Mouse (Mus musculus) thymus, postnatal 0 days (tissue): ENCODE data around the gene Galntl6. TPM values are rescaled to one million over a fixed set of nuclear protein-coding genes. Genes with fewer than 3 reads are reported as not detected.

Source experiments
- DNase-seq: peaks from one replicate; pipeline ENCODE4 v3.0.0-alpha.2; 2015; ENCODE audit warnings: low spot score
- polyA plus RNA-seq: library from polyadenylated mRNA; unstranded; fragments of >200 nt; fragmentation: Nextera tagmentation; extraction: Ambion mirVana; gene quantifications from 2 replicates; pipeline ENCODE4 v1.2.1, GENCODE M21; 2015

Gene Galntl6
- polyA plus RNA-seq, 1 experiment from 2014 or later, result not detected

DNA sequence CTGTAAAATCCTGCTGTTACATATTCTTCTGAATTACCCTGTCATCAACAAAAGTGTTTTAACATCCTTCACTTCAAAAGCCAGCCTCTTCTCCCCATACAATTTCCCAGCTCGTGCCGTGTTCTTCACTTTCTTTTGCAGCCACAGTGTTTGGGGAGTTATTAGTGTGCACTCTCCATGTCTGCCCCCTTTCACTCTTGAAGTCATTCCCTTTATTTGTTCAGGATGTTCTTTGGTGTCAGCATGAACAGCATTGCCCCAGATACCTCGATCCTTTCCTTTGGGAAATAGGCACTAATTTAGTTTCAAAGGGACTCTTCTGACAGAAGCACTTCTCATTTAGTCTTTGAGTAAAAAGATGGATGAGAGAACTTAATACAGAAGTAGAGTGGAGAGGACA, 939.6 kb downstream of the Galntl6 start:
- DNase-seq, result no peak

DNA sequence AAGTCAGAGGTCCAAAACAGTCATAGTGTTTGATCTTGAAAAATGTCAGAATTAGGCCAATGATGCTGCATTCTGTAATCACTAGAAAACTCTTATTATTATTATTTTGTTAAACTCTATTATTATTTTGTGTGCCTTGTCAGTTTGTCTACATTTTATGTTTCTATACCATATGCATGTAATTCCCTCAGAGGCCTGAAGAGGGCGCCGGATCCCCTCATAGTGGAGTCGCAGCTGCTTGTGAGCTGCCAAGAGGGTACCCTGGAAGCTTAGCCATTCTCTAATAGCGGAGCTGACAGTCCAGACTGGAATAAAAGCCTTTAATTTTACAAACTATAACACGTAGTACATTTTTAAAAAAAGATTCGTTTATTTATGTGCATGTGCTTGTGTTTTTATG, 945.8 kb downstream of the Galntl6 start:
- DNase-seq, result no peak

DNA sequence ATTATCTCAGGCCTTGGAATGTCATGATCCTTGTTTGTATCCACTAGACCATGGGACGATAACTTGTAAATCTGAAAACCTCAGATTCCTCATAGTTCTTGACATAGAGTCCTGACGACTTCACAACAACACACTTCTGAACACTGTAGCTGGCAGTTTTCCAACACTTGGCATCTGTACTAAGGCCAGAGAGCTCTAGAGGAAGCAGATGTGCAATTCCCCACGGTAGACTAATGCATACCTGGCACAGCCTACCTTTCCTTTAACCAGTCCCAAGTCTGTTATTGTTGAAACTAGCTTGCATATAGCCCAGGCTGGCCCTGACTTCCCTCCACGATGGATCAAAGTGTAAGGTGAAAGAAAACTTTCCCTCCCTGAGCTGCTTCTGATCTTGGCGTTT, 946.9 kb downstream of the Galntl6 start:
- no peak for DNase-seq

DNA sequence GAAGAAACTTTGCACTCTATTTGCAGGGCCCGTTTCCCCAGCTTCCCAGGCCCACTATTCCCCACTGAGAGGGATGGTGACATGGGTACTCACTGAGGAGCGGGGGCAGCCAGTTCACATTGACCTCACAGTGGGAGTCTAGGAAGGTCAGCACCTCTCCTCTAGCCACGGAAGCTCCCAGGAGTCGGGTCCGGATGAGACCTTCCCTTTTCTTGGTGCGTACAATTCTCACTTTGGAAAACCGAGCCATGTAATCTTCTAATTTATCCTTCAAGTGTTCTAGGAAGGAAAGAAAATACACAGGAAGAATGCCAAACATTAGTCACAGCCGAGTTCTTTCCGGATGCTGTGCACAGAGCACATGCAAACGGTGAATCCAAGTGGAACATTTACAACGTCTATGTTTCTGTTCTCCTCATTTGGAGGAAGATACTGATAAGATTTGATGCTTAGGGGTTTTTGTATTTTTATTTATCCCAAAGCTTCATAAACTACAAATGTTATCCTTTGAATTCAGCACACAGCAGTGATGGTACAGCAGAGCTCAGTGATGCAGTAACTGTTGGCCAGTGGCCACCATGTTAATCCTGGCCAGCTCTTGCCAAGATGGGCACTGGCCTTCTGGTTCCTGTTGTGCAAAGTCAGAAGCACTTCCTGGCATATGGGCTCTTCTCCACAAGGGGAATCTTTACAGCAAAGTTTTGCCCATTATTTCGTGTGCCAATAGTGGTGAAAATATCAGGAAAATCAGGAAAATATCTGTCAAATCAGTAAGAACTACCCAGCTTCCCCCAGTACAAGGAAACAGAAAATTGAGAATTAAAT, 949.9 kb downstream of the Galntl6 start:
- DNase-seq, result no peak

DNA sequence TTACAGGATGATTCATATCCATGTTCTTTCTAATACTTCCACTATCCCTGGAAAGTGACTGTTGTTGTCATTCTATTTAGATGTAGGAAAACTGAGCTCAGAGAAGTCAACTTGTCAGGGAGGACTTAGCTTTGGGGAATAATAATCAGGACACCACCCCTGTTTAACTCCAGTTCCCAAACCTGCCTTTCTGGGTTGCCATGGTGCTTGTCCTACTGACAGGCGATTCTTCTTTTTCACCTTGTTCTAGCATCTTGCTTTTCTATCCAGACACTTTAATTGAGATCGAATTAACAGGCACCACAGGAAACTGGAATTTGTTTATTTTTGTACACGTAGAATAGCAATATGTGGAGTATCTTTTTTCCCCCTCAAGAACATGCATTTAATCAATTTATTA, 953.3 kb downstream of the Galntl6 start:
- DNase-seq, result no peak

DNA sequence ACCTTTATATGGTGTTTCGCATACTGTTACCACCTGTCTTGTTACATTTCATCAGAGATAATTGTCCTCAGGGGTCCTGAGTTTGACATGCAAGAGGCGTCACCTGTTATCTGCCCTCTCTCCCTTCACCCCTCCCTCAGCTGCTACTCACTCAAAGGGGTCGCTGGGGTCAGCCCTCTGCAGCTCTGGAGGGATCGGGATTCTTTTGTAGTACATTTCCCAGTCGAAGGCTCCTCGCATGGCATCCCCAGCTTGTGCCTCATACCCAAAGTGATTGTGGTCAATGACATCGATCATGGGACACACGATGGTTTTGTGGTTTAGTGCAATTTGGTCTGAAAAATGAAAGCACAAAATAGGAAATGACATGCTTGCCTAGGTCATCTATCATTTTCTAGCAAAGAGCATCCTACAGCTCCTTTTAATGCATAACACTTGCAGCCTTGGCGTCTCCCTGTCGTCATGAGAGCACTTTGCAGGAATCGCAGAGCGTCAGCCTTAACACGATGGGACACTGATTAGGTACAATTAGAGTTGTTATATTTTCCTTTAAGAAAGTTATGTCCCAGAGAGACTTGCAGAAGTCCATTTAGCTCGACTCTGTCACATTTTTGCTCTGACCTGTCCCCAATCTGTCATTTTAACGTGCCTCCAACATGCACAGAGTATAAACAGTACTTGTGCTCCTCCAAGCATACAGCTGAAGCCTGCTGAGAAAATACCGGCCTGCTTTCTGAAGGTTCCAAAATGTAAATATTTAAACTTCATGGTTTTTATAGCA, 954.1 kb downstream of the Galntl6 start:
- no peak for DNase-seq

DNA sequence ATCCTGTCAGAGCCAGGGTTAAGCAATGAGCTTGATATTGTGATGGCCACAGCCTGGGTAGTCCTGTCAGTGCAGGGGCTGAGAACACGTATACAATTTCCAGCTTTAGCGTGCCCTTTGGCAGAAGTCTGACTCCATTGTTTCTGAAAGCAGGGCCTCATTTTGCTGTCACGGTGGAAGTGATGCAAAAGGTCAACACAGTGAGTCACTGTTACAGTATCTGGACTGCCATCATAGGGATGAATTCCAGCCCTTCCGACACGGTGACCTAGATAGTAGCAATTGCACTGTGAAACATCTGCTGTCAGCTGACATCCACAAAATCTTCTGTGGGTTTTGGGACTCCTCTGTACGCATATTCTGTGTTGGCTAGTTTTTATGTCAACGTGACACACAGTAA, 956.9 kb downstream of the Galntl6 start:
- DNase-seq, result no peak

DNA sequence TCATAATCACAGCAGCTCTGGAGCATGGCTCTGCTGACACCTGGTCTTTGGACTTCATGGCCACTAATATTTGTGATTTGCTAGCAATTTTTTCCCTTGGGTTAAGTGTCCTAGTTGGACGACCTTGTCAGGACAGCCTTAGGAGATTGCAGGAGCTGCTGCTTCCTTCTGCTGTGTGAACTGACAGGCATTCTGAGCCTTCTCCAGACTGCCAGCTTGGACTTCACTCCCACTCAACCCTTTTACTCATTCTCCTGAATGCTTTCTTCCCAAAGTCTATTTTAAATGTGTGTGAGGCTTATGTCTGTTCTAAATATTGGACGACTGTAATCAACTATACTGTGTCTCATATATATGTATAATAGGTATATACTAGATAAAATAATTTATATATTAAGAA, 971.3 kb downstream of the Galntl6 start:
- DNase-seq, result no peak

DNA sequence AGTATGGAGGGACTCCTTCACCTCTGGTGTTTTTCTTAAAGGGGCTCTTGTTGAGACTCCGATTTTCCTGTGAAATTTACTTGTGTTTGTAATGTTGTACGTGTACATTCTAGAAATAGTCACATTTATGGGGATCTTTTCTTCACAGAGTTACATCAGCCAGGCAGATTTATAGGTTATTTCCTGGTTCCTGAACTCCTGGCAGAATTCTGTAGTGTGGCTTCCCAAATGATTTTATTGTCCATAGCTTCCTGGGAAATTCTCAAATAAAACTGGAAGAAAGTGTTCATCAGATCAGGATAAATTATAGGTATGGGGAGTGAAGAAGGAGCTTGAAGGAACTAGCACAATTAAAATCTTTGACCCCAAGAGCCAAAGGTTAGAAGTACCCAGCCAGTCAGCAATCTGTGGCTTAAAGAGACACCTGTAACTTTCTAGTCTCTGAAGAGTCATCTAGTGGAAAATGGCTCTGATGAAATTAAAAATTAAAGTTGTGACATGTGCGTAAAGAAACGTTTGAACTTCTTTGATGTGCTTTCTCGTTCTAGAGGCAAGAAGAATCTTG, 972.5 kb downstream of the Galntl6 start:
- DNase-seq, result no peak

DNA sequence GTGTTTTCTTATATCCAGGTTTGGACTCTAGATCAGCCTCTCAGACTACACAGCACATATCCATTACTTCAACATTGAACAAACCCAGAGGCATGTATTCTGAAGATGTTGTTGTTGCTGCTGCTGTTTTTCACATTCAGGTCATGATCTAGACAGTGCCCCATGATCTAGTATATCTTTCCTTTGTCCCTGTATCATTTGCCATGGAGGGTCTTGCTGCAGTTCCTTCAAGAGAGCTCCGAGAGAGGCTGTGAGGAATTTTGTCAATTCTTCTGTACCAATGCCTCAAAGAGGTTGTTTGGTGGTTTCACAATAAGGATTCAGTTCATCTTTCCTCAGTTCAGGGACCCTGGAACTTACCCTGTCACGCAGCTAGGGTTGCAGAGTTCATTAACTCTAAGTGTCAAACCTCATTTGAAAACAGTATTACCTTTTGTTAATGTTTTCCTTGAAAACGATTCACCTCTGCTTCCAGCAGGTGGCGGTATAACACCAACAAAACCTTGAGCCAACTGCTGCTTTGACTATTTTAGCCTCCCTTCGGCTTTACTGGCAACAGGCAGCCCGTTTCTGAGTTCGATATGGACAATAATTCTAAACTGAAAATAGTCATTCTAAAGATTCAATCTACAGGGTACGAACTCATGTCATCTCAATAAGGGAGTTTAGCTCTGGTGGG, 973.1 kb downstream of the Galntl6 start:
- DNase-seq, result peak; percentile 16

DNA sequence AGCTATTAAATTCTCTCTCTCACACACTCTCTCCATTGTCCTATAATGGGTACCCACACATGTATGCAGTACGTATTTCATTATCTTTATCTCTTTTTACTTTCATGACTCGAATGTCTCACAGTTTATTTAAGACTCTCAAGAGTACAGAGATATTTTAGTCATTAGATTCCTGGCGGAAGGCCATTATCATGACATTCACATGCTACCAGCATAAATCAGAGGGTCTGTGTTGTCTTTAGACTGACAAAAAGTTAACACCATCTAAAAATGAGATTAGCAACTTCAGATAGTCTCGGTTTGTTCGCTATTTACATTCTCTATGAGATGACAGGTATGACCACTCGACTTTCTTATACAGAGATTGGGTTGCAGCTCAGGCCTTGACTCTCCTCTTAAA, 985.4 kb downstream of the Galntl6 start:
- no peak for DNase-seq

DNA sequence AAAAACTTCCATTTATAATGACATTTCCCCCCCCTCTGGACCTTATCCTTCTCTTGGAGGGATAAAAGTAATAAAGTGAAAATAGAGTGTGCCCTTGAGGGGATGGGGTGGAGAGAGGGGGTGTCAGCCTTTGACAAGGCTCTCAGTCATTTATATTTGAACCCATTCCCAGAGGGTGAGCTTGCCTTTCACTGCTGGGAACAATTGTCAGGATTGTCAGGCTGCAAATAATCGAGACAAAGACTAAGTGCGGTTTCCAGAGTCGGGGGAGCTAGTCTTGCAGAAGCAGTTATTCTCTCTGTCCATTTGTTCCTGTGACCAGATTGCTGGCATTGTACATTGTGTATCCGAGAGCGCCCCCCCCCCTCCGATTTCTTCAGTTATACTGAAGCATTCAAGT, 988.9 kb downstream of the Galntl6 start:
- no peak for DNase-seq

DNA sequence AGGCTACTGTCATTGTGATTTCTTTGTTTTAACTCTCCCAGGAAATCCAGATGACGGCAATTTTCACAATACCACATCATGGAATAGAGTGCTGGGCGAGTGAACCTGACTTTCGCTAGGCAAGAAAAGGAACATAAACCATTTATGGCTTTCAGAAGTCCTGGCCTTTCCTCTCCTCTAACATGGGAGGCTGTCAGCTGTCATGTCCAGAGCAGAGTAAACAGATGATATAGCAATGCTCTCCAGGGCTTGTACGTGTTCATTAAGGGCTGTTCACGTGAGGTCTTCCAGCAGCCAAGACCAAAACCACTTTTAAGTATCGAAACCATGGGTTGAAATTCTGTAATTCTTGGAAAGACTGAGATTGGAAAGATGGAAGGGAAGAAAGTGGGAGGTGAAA, 989.3 kb downstream of the Galntl6 start:
- no peak for DNase-seq

DNA sequence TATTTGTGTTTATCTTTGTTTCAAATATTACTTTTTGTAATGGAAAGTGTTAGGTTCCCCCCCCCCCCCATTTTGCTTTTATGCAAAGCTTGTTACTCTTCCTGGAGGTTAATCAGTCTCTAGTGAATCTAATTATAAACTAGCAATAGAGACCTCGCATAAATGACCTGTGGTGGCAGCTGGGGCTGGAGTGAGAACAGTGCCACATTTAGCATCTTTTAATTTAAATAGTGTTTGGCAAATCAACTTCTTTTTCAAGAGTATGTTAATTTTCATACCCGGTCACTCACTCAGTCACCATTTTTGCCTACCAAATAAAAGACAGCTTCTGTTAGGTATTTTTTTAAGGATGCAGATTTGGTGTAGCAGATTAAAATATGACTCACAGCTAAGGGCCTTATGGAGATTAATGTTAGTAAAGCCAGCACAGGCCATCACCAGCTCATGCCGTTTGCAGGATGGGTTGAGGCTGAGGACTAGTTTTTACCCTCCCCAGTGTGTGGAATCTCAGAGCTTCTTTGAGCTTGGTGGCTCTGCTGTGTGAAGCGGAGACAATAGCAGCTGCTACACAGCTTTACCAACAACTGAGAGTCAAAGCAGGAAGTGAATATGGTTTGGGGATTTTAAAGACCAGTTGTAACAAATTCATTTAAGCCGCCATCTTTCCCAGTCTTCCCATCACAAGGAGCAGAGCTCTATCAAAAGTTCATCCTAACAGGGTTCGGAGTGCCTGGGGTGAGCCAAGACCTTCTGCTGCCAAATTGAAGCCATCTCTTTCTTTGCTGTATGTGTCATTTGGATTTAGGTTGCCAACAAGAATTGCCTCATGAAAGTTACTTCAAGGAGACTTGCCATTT, 990.0 kb downstream of the Galntl6 start:
- no peak for DNase-seq

DNA sequence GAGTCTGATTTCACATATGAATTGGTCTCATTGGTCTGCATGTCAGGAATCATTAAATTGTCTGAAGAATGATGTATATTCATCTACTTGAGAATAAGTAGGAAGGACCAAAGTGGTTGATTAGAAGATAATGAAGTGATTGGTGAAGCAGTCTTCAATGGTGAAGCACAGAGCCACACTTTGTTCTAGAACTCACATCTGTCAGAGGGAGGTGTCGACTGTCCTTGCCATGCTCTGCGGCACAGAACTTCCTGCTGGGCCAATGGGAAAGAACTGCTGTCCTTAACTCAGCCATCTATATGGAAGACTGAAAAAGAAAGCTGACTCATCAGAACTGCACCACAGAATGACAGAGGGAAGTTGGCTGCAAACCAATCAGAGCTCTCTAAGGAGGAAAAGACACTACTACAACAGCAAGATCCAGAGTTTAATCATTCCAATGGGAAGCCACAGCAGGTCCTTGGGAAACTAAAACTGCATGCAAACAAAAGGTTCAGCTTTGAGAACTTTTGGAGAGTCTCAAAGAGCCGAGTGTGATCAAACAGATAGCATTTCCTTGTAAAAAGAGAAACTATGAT, 992.0 kb downstream of the Galntl6 start:
- DNase-seq, result no peak

DNA sequence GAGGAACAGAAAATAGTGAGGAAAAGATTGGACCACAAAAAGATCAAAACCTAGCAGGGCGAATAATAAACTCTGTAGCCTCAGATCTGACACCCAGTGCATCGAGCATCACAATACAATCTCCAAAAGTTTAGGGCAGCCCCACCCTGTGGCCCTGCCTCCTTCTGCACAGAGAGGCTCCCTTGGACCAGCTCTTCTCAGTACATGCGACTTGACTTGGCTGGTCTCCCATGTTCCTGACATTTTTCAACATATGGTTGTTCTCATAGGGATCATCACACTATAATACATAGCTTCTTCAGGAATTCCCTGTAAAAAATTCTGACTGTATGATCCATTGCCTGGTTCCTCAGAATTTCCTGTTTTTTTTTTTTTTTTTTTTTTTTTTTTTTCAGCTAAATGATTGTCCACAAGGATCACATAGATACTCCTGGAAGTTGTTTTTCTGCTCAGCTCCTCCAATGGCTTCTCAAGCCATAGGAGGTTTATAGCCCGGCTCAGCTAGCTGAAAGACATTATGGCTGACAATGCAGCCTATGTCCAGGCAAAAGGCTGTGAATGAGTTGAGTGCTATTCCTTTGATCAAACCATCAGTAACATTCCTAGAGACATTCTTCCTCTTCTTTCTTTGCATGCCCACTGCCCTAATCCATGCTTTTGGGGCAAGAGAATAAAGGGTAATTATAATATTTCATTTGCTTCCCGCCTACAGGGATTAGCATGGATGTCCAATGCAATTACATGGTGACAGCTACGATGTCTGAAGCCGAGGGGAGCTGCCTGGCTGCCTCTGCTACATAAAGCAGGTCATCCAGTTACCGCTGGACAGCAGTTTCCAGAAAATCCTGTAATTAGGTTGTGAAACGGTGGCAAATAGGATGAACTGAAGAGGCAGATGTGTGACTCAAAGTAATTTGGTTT, 993.5 kb downstream of the Galntl6 start:
- no peak for DNase-seq

DNA sequence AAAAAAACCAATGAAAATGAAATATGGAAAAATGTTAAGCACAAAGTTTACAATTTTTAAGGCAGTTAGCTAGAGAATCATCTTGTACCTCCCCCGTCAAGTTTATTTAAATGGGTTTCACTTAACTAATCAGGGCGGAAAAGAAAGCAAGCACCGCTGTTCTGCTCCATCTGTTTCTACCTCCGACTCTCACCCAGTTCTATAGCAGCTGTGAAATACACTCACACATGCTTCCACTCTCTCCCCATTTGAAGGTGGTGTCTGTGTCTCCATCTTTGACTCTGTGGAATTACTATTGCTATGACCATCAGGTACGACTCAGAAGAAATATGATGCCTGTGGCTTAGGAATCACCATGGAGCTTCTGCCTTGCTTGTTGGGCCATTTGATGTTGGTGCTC, 1019.1 kb downstream of the Galntl6 start:
- DNase-seq, result no peak

DNA sequence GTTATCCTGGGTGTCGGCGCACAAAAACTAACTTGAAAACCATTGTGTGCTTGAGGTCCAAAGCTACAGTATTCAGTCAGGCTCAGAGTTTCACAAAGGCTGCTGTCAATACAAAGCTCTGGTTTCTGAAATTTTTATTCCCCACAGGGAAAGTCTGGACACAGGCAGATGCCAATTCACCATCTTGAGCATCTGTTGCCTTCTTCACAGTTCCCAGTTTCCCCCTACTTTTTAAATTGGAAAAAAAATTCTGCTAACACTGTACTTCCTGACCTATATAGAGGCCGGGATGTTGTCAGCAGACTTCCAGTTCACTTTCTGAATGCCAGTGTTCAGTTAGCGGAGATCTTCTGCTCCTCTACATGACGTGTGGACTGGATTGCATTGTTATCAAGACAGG, 1020.3 kb downstream of the Galntl6 start:
- no peak for DNase-seq

DNA sequence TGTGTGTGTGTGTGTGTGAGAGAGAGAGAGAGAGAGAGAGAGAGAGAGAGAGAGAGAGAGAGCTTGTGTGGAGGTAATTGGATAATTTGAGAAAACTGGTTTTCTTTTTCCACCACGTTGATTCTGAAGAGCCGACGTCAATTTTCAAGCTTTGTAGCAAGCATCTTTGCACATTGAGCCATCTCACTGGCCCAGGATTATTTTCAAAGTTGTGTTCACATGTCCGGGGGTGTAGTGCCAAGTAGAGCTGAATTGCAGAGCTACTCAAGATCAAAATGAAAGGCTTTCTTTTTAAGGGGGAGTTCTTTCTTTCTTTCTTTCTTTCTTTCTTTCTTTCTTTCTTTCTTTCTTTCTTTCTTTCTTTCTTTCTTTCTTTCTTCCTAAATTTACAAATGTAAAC, 1022.3 kb downstream of the Galntl6 start:
- no peak for DNase-seq

DNA sequence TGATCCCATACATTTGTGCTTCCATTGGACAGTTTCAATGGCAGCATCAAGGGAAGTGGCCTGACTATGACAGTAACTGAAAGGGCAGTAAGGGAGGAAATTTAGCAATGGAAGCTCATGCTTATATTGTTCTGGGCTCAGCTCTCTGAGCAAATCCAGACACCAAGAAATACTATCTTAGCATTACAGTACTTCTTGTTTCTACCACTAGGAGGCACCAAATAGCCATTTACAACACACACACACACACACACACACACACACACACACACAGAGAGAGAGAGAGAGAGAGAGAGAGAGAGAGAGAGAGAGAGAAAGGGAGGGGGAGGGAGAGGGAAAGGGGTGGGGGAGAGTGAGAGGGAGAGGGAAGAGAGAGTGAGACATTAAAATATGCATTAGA, 1023.6 kb downstream of the Galntl6 start:
- no peak for DNase-seq
